Mouse (Mus musculus): Measurements from ENCODE around the gene Gclc. TPM values are rescaled to one million over a fixed set of nuclear protein-coding genes. Genes with fewer than 3 reads are reported as not detected.
A peak's percentile ranks its signal among the peaks of the same experiment; 100 is the strongest.

The Gclc gene
- polyA plus RNA-seq (2015; fragmentation: Nextera tagmentation; extraction: Ambion mirVana) = 22.9 and 24.0 TPM in 2 replicates

GRCm38 (mm10) chr9:77753853-77754727, at the start of gene Gclc:
Gene Gclc (plus strand): TSS chr9:77754535.
- H3K9ac ChIP-seq (replicated peaks) = peak within 1 kb of the TSS; percentile 93
- H3K9me3 ChIP-seq (ENCODE audit: low read length) = no peaks in the 10 kb centered on the region
- no peaks in the 10 kb centered on the region for H3K27me3 ChIP-seq (ENCODE audit: insufficient read depth, low read length)
- peak within 1 kb of the TSS; percentile 79 for H3K4me2 ChIP-seq (ENCODE audit: low read depth, low read length)
- DNase-seq (peak; percentile 95), ATAC-seq (peak; percentile 75)
- H3K27ac ChIP-seq (ENCODE audit: low read depth) = peak within 1 kb of the TSS; percentile 93
- no peak for TF ChIP-seq EP300 (IDR thresholded peaks at IDR 0.05; ENCODE audit: low read depth)
- no peak for TF ChIP-seq CTCF (IDR thresholded peaks at IDR 0.05; ENCODE audit: low read depth)
- WGBS (ENCODE audit: insufficient replicate concordance) = 7% methylated on average over 52 of the region's 54 CpGs
- H3K4me1 ChIP-seq (ENCODE audit: insufficient read depth) = peaks cover 27% of the 10 kb centered on the region
- H3K36me3 ChIP-seq (replicated peaks; ENCODE audit: insufficient read depth, low read length) = peaks cover 11% of the 10 kb centered on the region; the same call in 1 of the 2 replicates
- peak within 1 kb of the TSS; percentile 87 for H3K4me3 ChIP-seq (ENCODE audit: low read depth, low read length)

GRCm38 (mm10) chr9:77706515-77706914, 47.8 kb upstream of the Gclc start:
- no peaks in the 10 kb centered on the region for H3K9me3 ChIP-seq (ENCODE audit: low read length)
- 71% methylated on average over 6 of the region's 6 CpGs for WGBS (ENCODE audit: insufficient replicate concordance)
- TF ChIP-seq EP300 (IDR thresholded peaks at IDR 0.05; ENCODE audit: low read depth) (no peak), CTCF (IDR thresholded peaks at IDR 0.05; ENCODE audit: low read depth) (no peak)
- H3K9ac ChIP-seq (replicated peaks) = no peak overlapping the region
- no peak overlapping the region for H3K4me3 ChIP-seq (ENCODE audit: low read depth, low read length)
- H3K4me1 ChIP-seq (ENCODE audit: insufficient read depth) = peaks cover 8% of the 10 kb centered on the region
- H3K27ac ChIP-seq (ENCODE audit: low read depth) = no peak overlapping the region
- no peaks in the 10 kb centered on the region for H3K36me3 ChIP-seq (replicated peaks; ENCODE audit: insufficient read depth, low read length)
- ATAC-seq (peak; percentile 58; the same call in 1 of the 2 replicates), DNase-seq (no peak)
- H3K27me3 ChIP-seq (ENCODE audit: insufficient read depth, low read length) = no peaks in the 10 kb centered on the region
- H3K4me2 ChIP-seq (ENCODE audit: low read depth, low read length) = no peak overlapping the region

GRCm38 (mm10) chr9:77707433-77708139, 46.7 kb upstream of the Gclc start:
- TF ChIP-seq EP300 (IDR thresholded peaks at IDR 0.05; ENCODE audit: low read depth) (no peak), CTCF (IDR thresholded peaks at IDR 0.05; ENCODE audit: low read depth) (no peak)
- no peaks in the 10 kb centered on the region for H3K27me3 ChIP-seq (ENCODE audit: insufficient read depth, low read length)
- H3K27ac ChIP-seq (ENCODE audit: low read depth) = peak overlapping the region; percentile 80
- H3K4me1 ChIP-seq (ENCODE audit: insufficient read depth) = peaks cover 8% of the 10 kb centered on the region
- no peak overlapping the region for H3K9ac ChIP-seq (replicated peaks)
- 56% methylated on average over 9 of the region's 9 CpGs for WGBS (ENCODE audit: insufficient replicate concordance)
- ATAC-seq = peak; percentile 91
- no peak overlapping the region for H3K4me2 ChIP-seq (ENCODE audit: low read depth, low read length)
- H3K4me3 ChIP-seq (ENCODE audit: low read depth, low read length) = no peak overlapping the region
- no peaks in the 10 kb centered on the region for H3K36me3 ChIP-seq (replicated peaks; ENCODE audit: insufficient read depth, low read length)
- peak; percentile 33 for DNase-seq
- no peaks in the 10 kb centered on the region for H3K9me3 ChIP-seq (ENCODE audit: low read length)

- Histone ChIP-seq H3K9me3 (ENCODE audit: low read length) (no peaks in the 10 kb centered on the region), H3K36me3 (replicated peaks; ENCODE audit: insufficient read depth, low read length) (no peaks in the 10 kb centered on the region), H3K27ac (ENCODE audit: low read depth) (no peak overlapping the region), H3K9ac (replicated peaks) (no peak overlapping the region), H3K4me1 (ENCODE audit: insufficient read depth) (peaks cover 8% of the 10 kb centered on the region), H3K27me3 (ENCODE audit: insufficient read depth, low read length) (no peaks in the 10 kb centered on the region), H3K4me2 (ENCODE audit: low read depth, low read length) (no peak overlapping the region), H3K4me3 (ENCODE audit: low read depth, low read length) (no peak overlapping the region)
- DNase-seq (no peak), ATAC-seq (no peak)
- WGBS (ENCODE audit: insufficient replicate concordance) = 31% methylated on average over 5 of the region's 5 CpGs
- TF ChIP-seq CTCF (IDR thresholded peaks at IDR 0.05; ENCODE audit: low read depth) (no peak), EP300 (IDR thresholded peaks at IDR 0.05; ENCODE audit: low read depth) (no peak)
Observed at GRCm38 (mm10) chr9:77708950-77709349, 45.4 kb upstream of the Gclc start.

- DNase-seq (no peak), ATAC-seq (no peak)
- 51% methylated on average over 5 of the region's 5 CpGs for WGBS (ENCODE audit: insufficient replicate concordance)
Observed at GRCm38 (mm10) chr9:77711021-77711569, 43.2 kb upstream of the Gclc start.

GRCm38 (mm10) chr9:77712816-77713215, 41.5 kb upstream of the Gclc start:
- ATAC-seq (no peak), DNase-seq (no peak)
- H3K27ac ChIP-seq (ENCODE audit: low read depth) = no peak overlapping the region
- H3K27me3 ChIP-seq (ENCODE audit: insufficient read depth, low read length) = no peaks in the 10 kb centered on the region
- no peak overlapping the region for H3K9ac ChIP-seq (replicated peaks)
- H3K36me3 ChIP-seq (replicated peaks; ENCODE audit: insufficient read depth, low read length) = no peaks in the 10 kb centered on the region
- TF ChIP-seq CTCF (IDR thresholded peaks at IDR 0.05; ENCODE audit: low read depth) (no peak), EP300 (IDR thresholded peaks at IDR 0.05; ENCODE audit: low read depth) (no peak)
- no peaks in the 10 kb centered on the region for H3K9me3 ChIP-seq (ENCODE audit: low read length)
- H3K4me2 ChIP-seq (ENCODE audit: low read depth, low read length) = no peak overlapping the region
- WGBS (ENCODE audit: insufficient replicate concordance) = 11% methylated on average over 3 of the region's 3 CpGs
- H3K4me3 ChIP-seq (ENCODE audit: low read depth, low read length) = no peak overlapping the region
- H3K4me1 ChIP-seq (ENCODE audit: insufficient read depth) = peaks cover 3% of the 10 kb centered on the region

More at GRCm38 (mm10) chr9:77711021-77711569, 43.2 kb upstream of the Gclc start:
- no peaks in the 10 kb centered on the region for H3K27me3 ChIP-seq (ENCODE audit: insufficient read depth, low read length)
- TF ChIP-seq CTCF (IDR thresholded peaks at IDR 0.05; ENCODE audit: low read depth) = no peak
- no peak for TF ChIP-seq EP300 (IDR thresholded peaks at IDR 0.05; ENCODE audit: low read depth)
- H3K4me1 ChIP-seq (ENCODE audit: insufficient read depth) = peaks cover 8% of the 10 kb centered on the region
- H3K36me3 ChIP-seq (replicated peaks; ENCODE audit: insufficient read depth, low read length) = no peaks in the 10 kb centered on the region
- H3K4me3 ChIP-seq (ENCODE audit: low read depth, low read length) = no peak overlapping the region
- H3K4me2 ChIP-seq (ENCODE audit: low read depth, low read length) = no peak overlapping the region
- no peak overlapping the region for H3K27ac ChIP-seq (ENCODE audit: low read depth)
- H3K9ac ChIP-seq (replicated peaks) = no peak overlapping the region
- H3K9me3 ChIP-seq (ENCODE audit: low read length) = no peaks in the 10 kb centered on the region
